8 mouse cellular contexts compared by ENCODE assay signal in genomic region chr5:120502675-120503143, GRCm38 (mm10). TPM values are rescaled to one million over a fixed set of nuclear protein-coding genes. Genes with fewer than 3 reads are reported as not detected.
DNase-seq lines count a peak whose midpoint lies in the region; ATAC-seq lines count a peak whose summit lies in the region.

No protein-coding gene starts in this region.

- 0 out of 2 replicates have a peak, but pooled peaks cover 2% of the 10 kb centered on the region for H3K36me3 ChIP-seq in heart, embryonic 10.5 days
- H3K36me3 ChIP-seq in liver, embryonic 12.5 days, result peaks cover 9% of the 10 kb centered on the region

- peaks cover 24% of the 10 kb centered on the region for H3K4me1 ChIP-seq in heart, embryonic 10.5 days
- peaks cover 29% of the 10 kb centered on the region for H3K4me1 ChIP-seq in liver, embryonic 12.5 days

- H3K27ac ChIP-seq in heart, embryonic 10.5 days, result peak overlapping the region; percentile 91
- peak overlapping the region; percentile 38; the same call in 1 of the 2 replicates for H3K27ac ChIP-seq in liver, embryonic 12.5 days

- 5% methylated on average over 12 of the region's 12 CpGs for WGBS in heart, embryonic 10.5 days
- WGBS in liver, embryonic 12.5 days (ENCODE audit: insufficient replicate concordance), result 8% methylated on average over 12 of the region's 12 CpGs

- H3K27me3 ChIP-seq in heart, embryonic 10.5 days (ENCODE audit: insufficient read depth, poor library complexity, severe bottlenecking), result no peaks in the 10 kb centered on the region
- no peaks in the 10 kb centered on the region for H3K27me3 ChIP-seq in liver, embryonic 12.5 days (replicated peaks)

- peak overlapping the region; percentile 87 for H3K9ac ChIP-seq in liver, embryonic 12.5 days

- ATAC-seq in erythroblast, adult 5-6 weeks (replicated peaks; ENCODE audit: low FRiP score, poor library complexity, severe bottlenecking), result peak; percentile 16; the same call in 1 of the 2 replicates
- peak; percentile 8; the same call in 1 of the 2 replicates for ATAC-seq in liver, embryonic 12.5 days

- peak overlapping the region; percentile 98 for H3K4me2 ChIP-seq in liver, embryonic 12.5 days

- H3K4me3 ChIP-seq in heart, embryonic 10.5 days, result peak overlapping the region; percentile 96
- peak overlapping the region; percentile 91 for H3K4me3 ChIP-seq in liver, embryonic 12.5 days

- no peaks in the 10 kb centered on the region for H3K9me3 ChIP-seq in heart, embryonic 10.5 days
- H3K9me3 ChIP-seq in liver, embryonic 12.5 days (replicated peaks), result no peaks in the 10 kb centered on the region

- no peak for DNase-seq in heart, embryonic 10.5 days (ENCODE audit: low spot score)
- DNase-seq in heart, adult 11 months, result no peak
- DNase-seq in 416B (ENCODE audit: low read depth), result peak; percentile 28
- no peak for DNase-seq in ovary, postnatal 36 days (ENCODE audit: low spot score)
- DNase-seq in B cell, adult 2 months, result no peak
- no peak for DNase-seq in adrenal gland, postnatal 14 days

RNA-seq across cellular contexts. Expression of gene Plbd2, which starts 0.7 kb away (rescaled TPM):
- 43.9 and 46.6 TPM in 2 replicates for polyA plus RNA-seq in heart, embryonic 10.5 days (2016; fragmentation: Nextera tagmentation; extraction: Ambion mirVana)
- total RNA-seq in erythroblast, adult 5-6 weeks (2015; ENCODE audit: low replicate concordance), result 1.7 and 7.7 TPM in 2 replicates
- total RNA-seq in erythroblast, adult 5-6 weeks (2017; ENCODE audit: low replicate concordance), result 1.4 and 3.8 TPM in 2 replicates
- polyA plus RNA-seq in liver, embryonic 12.5 days (2016; fragmentation: Nextera tagmentation; extraction: Ambion mirVana), result 23.2 and 27.4 TPM in 2 replicates
- total RNA-seq in adrenal gland, postnatal 14 days (2021), result 63.6 and 70.5 TPM in 2 replicates

RNA-seq across cellular contexts. Expression of gene Slc8b1, which starts 8.3 kb away (rescaled TPM):
- polyA plus RNA-seq in heart, embryonic 10.5 days (2016; fragmentation: Nextera tagmentation; extraction: Ambion mirVana), result 4.2 and 5.9 TPM in 2 replicates
- total RNA-seq in erythroblast, adult 5-6 weeks (2015; ENCODE audit: low replicate concordance), result 14.2 and 17.1 TPM in 2 replicates
- total RNA-seq in erythroblast, adult 5-6 weeks (2017; ENCODE audit: low replicate concordance), result 6.1 and 8.4 TPM in 2 replicates
- polyA plus RNA-seq in liver, embryonic 12.5 days (2016; fragmentation: Nextera tagmentation; extraction: Ambion mirVana), result 4.2 and 6.0 TPM in 2 replicates
- 33.5 and 35.6 TPM in 2 replicates for total RNA-seq in adrenal gland, postnatal 14 days (2021)

RNA-seq across cellular contexts. Expression of gene Sds, which starts 26.4 kb away (rescaled TPM):
- polyA plus RNA-seq in heart, embryonic 10.5 days (2016; fragmentation: Nextera tagmentation; extraction: Ambion mirVana), result 0.16 and 0.23 TPM in 2 replicates
- total RNA-seq in erythroblast, adult 5-6 weeks (2015; ENCODE audit: low replicate concordance), result not detected in 2 replicates
- total RNA-seq in erythroblast, adult 5-6 weeks (2017; ENCODE audit: low replicate concordance), result not detected in 2 replicates
- not detected in 2 replicates for polyA plus RNA-seq in liver, embryonic 12.5 days (2016; fragmentation: Nextera tagmentation; extraction: Ambion mirVana)
- total RNA-seq in adrenal gland, postnatal 14 days (2021), result 3.5 and 28.1 TPM in 2 replicates

RNA-seq across cellular contexts. Expression of gene Sdsl, which starts 30.1 kb away (rescaled TPM):
- polyA plus RNA-seq in heart, embryonic 10.5 days (2016; fragmentation: Nextera tagmentation; extraction: Ambion mirVana), result 7.5 and 7.7 TPM in 2 replicates
- total RNA-seq in erythroblast, adult 5-6 weeks (2015; ENCODE audit: low replicate concordance), result not detected in 2 replicates
- 3.4 and 3.9 TPM in 2 replicates for total RNA-seq in erythroblast, adult 5-6 weeks (2017; ENCODE audit: low replicate concordance)
- polyA plus RNA-seq in liver, embryonic 12.5 days (2016; fragmentation: Nextera tagmentation; extraction: Ambion mirVana), result 1.1 TPM in 2 replicates
- total RNA-seq in adrenal gland, postnatal 14 days (2021), result 43.0 and 43.7 TPM in 2 replicates
